In genomic region chr14:43987404-43987803, GRCm38 (mm10) we compare ENCODE assay signal across 8 mouse cellular contexts. TPM values are rescaled to one million over a fixed set of nuclear protein-coding genes. Genes with fewer than 3 reads are reported as not detected.
DNase-seq lines count a peak whose midpoint lies in the region; ATAC-seq lines count a peak whose summit lies in the region.

No protein-coding gene starts in this region.

- peak; percentile 79 for DNase-seq in ZHBTc4 (ENCODE audit: low read depth, low spot score)
- DNase-seq in cerebellum, postnatal 4 days (ENCODE audit: low spot score in 2 of 2), result peak; percentile 56 to 75
- DNase-seq in gastrocnemius, adult 8-10 months (ENCODE audit: low spot score in 2 of 2), result peak; percentile 25 to 26
- peak; percentile 18 for DNase-seq in hindlimb bud, embryonic 11.5 days (ENCODE audit: extremely low spot score, low read depth, low spot score)
- peak; percentile 77 to 85 for DNase-seq in left cerebral cortex, adult 18-20 months (ENCODE audit: low spot score in 2 of 2)
- peak; percentile 77 for DNase-seq in right cerebral cortex, adult 18-20 months
- DNase-seq in urinary bladder, adult 2 months (ENCODE audit: low spot score), result peak; percentile 40

- ATAC-seq in megakaryocyte, adult 5-6 weeks (ENCODE audit: poor library complexity, severe bottlenecking), result peak; percentile 77

RNA-seq across cellular contexts. Expression of gene Ang6, which starts 14.7 kb away (rescaled TPM):
- total RNA-seq in gastrocnemius, adult 8-10 months (2022), result not detected
- not detected for total RNA-seq in left cerebral cortex, adult 18-20 months (2021)
- total RNA-seq in megakaryocyte, adult 5-6 weeks (2015), result not detected in 2 replicates
- total RNA-seq in megakaryocyte, adult 5-6 weeks (2017), result not detected in 2 replicates
- not detected in 2 replicates for polyA plus RNA-seq in urinary bladder, adult 2 months (2012; rRNA removed)

RNA-seq across cellular contexts. Expression of gene Ang5, which starts 30.5 kb away (rescaled TPM):
- not detected for total RNA-seq in gastrocnemius, adult 8-10 months (2022)
- not detected for total RNA-seq in left cerebral cortex, adult 18-20 months (2021)
- not detected in 2 replicates for total RNA-seq in megakaryocyte, adult 5-6 weeks (2015)
- total RNA-seq in megakaryocyte, adult 5-6 weeks (2017), result not detected in 2 replicates
- not detected in 2 replicates for polyA plus RNA-seq in urinary bladder, adult 2 months (2012; rRNA removed)

Comparison
In these comparisons a context has a peak if more than half of its experiments do, and no peak if none do; other contexts are left out.
1. Peak in every context shown above with its lines: DNase-seq and ATAC-seq.
2. DNase-seq: peak in every context shown above with its lines; median percentile 81 in left cerebral cortex, adult 18-20 months; 79 in ZHBTc4; 77 in right cerebral cortex, adult 18-20 months; 66 in cerebellum, postnatal 4 days; 40 in urinary bladder, adult 2 months; 26 in gastrocnemius, adult 8-10 months; 18 in hindlimb bud, embryonic 11.5 days.